Mouse (Mus musculus) T-helper 2 cell (primary cell): ENCODE measurements around the gene Kcnma1.

ENCODE experiments used
- in situ Hi-C: fragments of 300-600 bp; cut with MboI, MseI; formaldehyde crosslinking; loops from one replicate; pipeline ENCODE4 v1.15.1; 2025; ENCODE audit warnings: high pct_unique_total_duplicates

The Kcnma1 gene

GRCm38 (mm10) chr14:23605740-23606139 is 408.6 kb downstream of the Kcnma1 start:
- in situ Hi-C loops, result no loop called here

DNA sequence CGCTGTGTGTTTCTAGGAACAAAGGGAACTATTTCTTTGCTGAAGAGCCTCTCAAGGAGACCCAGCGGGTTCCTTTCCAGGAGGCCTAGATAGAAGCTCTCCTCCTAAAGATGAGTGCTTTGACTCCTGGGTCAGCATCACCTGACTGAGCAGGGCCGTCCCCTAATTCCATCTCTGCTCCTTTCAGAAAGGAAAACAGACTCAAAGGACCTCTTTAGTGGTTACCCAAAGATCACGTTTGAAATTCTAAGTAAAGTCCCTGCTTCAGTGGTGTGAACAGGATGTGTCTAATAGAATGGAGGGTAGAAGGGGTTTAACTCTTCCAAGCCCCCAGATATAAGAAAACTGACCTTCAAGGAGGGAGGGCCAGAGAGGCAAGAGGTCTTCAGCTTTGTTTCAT is 411.4 kb downstream of the Kcnma1 start:
- in situ Hi-C loops, result no loop called here

- in situ Hi-C loops, result no loop called here
These were observed 412.2 kb downstream of the Kcnma1 start for GRCm38 (mm10) chr14:23602054-23602453.

- in situ Hi-C loops, result no loop called here
These were observed 419.7 kb downstream of the Kcnma1 start for GRCm38 (mm10) chr14:23594629-23595028.

- in situ Hi-C loops, result no loop called here
These were observed 421.4 kb downstream of the Kcnma1 start for GRCm38 (mm10) chr14:23592826-23593447.

DNA sequence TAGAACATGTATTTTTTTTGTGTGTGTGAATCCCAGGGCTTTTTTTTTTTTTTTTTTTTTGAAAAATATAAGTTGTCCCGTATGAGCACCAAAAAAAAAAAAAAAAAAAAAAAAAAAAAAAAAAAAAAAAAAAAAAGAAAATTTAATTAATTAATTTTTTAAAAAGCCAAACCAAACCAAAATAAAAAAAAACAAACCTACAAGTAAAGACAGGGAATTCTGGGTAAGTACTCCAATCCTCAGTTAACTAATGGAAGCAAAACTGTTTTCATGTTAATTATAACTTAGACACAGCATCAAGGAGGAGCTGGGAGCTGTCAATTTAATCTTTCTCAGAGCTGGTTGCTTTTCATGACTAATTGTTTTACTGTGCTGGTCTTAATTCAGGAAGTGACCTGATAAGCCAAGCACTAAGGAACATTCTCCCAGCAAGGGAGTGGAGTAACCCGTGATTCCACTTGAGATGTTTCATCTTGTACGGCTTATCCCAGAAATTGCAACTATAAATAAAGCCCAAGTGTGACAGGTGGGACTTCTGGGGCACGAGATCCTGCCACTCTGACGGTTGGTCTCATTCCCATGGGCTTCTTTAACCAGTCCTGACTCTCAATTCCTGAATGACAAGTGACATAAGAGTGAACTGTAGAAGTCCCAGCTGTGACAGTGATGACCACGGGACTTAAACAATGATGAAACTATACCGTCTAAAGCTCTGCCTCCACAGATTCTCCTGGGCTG is 424.4 kb downstream of the Kcnma1 start:
- in situ Hi-C loops, result no loop called here

DNA sequence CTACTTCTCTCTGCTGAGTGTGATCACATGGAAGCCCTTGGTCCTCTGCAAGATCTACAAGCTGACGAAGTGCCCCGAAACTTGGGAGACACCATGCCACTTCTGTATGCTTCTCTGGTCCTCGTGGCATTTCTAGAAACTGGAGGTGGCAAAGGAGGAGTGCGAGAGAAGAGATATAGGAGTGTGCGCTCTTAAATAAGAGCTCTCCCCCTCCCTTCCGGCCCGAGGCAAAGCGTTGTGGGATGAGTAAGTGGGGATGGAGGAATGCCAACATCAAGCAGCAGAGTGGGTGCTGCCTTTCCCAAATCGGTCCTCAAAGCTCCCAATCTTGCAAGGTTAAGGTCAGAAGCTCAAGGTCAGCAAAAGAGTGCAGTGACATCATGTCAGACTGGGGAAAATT is 426.8 kb downstream of the Kcnma1 start:
- in situ Hi-C loops, result no loop called here

- in situ Hi-C loops, result no loop called here
These were observed 431.1 kb downstream of the Kcnma1 start for GRCm38 (mm10) chr14:23583235-23583634.

GRCm38 (mm10) chr14:23581282-23581681 is 433.0 kb downstream of the Kcnma1 start:
- in situ Hi-C loops, result no loop called here

DNA sequence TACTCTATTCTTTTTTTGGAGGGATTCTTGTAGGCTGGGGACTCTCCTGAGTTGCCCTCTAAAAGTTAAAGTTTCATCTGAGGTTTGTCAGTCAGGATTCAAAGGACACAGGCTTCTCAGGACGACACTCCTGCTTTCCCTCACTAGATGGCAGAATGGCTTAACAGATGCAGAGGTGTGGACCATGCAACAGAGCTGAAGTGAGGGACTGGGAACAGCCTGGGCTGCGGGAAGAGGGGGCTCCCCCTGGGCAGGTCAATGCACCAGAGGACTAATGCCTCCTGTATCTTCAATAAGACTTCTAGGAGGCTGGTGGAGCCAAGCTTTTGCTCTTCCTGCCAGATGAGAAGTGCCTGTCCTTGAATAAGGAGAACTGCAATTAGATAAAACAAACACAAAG is 438.3 kb downstream of the Kcnma1 start:
- in situ Hi-C loops, result no loop called here

- in situ Hi-C loops, result no loop called here
These were observed 440.2 kb downstream of the Kcnma1 start for GRCm38 (mm10) chr14:23574136-23574535.

GRCm38 (mm10) chr14:23573385-23573784 is 440.9 kb downstream of the Kcnma1 start:
- in situ Hi-C loops, result no loop called here

DNA sequence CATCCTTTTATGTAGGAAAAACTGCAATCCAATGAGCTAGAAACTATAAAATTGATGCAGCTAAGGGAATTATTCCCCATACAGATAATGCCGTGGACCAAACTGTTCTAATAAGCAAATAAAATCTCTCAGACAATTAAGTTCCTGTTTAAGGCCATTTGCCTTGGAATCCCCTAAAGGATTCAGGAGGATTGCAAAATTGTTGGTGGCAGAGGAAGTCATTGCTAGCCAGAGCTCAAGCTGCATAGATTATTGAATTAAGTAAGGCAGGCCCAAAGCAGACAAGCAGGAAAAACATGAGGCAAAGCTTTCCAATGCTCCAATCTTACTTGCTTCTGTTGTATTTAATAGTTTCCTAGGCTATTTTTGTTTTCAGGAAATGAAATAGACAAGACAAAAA is 441.5 kb downstream of the Kcnma1 start:
- in situ Hi-C loops, result no loop called here

GRCm38 (mm10) chr14:23570251-23570650 is 444.0 kb downstream of the Kcnma1 start:
- in situ Hi-C loops, result no loop called here

GRCm38 (mm10) chr14:23565931-23566330 is 448.4 kb downstream of the Kcnma1 start:
- in situ Hi-C loops, result no loop called here

DNA sequence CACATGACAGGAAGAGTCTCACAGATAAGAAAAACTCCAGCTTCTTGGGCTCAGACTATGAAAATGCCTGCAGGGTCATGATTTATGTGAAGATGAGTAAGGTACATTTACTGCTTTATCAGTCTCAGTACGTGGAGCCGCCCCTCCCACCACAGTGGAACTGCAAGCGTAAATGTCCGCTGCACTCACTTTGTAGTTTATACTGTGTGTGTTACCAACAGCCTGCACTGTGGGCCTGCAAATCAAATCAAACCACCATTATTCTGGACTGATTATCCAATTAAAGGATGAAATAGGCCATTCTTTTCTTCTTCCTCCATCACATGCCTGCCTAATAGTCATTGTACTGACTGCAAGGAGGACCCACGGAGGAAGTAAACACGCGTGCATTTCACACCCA is 449.8 kb downstream of the Kcnma1 start:
- in situ Hi-C loops, result no loop called here

DNA sequence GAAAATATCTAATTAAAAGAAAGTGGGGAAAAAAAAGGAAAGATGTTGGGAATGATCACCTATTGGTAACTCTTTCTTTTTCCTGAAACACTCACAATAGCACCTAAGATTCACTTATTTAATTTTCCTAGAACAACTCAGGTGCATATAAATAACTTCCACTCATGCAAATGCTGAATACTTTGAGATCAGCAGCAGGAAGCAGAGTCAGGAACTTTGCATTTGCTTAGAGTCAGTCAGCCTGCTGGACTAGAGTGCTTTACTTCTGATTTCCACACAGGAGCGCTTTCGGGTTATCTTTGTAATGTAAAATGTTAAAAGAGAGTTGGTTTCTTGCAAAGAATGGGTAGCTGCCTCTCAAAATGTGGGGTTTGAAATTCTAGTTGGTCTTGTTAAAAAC is 451.1 kb downstream of the Kcnma1 start:
- in situ Hi-C loops, result no loop called here

DNA sequence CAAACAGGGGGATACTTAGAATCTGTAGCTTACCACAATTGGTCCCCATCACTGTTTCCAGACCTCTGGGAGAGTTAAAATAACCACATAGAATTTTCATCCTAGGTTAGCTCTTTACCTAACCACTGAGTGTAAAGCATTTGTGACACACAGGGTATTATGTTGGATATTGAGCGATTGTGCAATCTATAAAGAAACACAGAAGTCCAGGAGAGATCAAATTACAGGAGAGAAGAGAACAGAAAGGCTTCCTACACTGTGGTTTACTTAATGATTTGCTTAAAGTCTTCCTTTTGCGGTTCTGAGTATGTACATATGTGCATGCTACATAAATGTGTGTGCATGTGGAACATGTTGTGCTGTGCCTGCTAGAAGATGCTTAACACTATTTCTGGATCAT is 458.6 kb downstream of the Kcnma1 start:
- in situ Hi-C loops, result no loop called here

DNA sequence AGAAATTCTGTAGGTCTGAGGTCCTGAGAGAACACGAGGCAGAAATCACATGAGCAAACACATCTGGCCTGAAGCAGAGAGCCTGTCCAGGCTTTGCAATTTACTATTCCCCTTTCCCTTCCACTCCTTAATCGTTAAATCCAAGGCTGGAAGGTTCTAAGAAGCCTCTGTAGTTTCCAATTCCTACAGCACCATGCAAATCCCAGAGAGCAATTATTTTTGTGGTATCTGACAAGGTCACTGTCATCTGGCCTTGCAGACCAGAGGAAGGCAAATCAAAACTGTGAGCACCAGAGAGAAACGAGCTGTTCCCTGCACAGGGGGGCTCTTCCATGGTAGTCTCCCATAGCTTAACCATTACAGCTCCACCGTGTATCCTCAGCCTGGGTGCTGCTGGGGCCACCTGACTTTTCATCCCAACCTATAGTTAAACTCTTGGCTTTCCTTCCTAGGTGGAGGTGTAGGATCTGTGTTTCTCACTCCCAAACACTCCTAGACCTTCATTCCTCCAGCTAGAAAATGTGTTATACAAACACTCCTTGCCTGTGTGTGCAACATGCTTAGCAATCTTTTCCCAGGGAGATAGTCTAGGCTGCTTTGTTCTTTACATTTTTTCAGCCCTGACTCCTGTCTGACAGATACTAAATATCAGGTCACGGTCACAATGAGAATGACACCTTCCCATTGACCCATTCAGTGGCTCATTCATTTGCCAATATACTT is 461.9 kb downstream of the Kcnma1 start:
- in situ Hi-C loops, result no loop called here

- in situ Hi-C loops, result no loop called here
These were observed 463.8 kb downstream of the Kcnma1 start for GRCm38 (mm10) chr14:23550467-23550866.

DNA sequence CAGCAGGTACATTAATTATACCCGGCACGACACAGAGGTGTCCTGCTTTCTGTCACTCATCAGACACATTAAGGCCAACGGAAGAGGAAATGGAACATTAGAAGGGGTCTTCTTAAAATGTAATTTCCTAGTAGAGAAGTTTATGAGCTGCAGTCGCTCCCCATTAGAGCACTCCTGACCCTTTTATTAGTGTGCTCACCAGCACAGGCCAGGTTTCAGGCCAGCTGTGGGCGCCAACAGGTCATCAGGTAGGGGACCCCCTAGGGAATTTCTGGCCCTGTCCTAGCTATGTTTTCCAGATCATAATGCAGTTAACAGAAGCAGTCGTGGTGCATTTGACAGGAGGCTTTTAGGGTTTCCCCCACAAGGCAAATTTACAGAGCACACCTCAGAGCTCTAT is 472.2 kb downstream of the Kcnma1 start:
- in situ Hi-C loops, result loop anchor here (25.0 kb wide), 1 partner anchor 755 kb away; no protein-coding TSS in a partner anchor

DNA sequence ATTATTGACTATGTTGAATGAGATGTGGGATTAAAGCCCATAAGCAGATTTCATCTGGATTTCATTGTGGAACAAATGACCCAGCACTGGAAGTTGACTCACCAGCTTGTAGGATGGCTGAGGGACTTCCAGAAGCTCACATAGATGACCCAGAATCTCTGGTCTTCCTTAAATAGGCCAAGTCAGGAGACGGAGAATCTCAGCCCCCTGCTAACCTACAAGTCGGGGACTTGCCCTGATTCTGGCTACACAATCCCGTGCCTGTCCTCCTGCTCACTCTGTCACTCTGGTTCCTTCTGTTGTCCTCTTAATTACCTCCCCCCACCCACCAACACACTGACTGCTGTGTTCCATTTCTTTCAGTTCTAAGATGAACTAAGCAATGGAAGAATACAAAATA is 474.7 kb downstream of the Kcnma1 start:
- in situ Hi-C loops, result loop anchor here (25.0 kb wide), 1 partner anchor 752 kb away; no protein-coding TSS in a partner anchor

GRCm38 (mm10) chr14:23533346-23533745 is 480.9 kb downstream of the Kcnma1 start:
- in situ Hi-C loops, result loop anchor here (25.0 kb wide), 1 partner anchor 746 kb away; no protein-coding TSS in a partner anchor
